Mouse (Mus musculus): ENCODE data around the gene Itgb1. TPM values are rescaled to one million over a fixed set of nuclear protein-coding genes. Genes with fewer than 3 reads are reported as not detected.

The Itgb1 gene
- total and polyA plus RNA-seq, 3 experiments, result 62.4 to 172 (median 127) TPM

DNA sequence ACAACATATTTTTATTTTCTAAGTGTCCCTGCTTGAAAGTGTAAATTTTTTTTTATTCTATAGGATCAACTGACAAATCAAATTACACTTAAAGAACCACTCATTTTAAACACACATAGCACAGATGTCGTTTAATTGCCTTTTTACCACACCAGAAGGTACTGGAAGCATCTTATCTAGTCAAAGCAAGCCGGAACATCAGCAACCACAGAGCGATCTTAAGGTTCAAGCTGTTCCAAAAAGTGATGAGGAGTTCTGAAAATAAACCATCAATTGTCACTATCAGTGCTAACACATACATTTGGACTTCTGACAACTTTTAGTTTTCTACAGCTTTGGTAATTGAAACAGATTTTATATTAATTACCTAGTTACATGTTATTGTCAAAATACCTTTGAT, 48.7 kb downstream of the Itgb1 start:
- Histone ChIP-seq H3K27me3 (replicated peaks) (no peaks in the 10 kb centered on the region), H3K4me2 (ENCODE audit: insufficient read depth, low read depth, poor library complexity, severe bottlenecking) (no peak overlapping the region), H3K79me2 (replicated peaks; ENCODE audit: control insufficient read depth, extremely low read depth, insufficient read depth, poor library complexity, severe bottlenecking) (no peaks in the 10 kb centered on the region), H3K4me1 (ENCODE audit: control insufficient read depth in 1 of 2, insufficient read depth in 2 of 2) (peaks cover 0 to 6% of the 10 kb centered on the region in 2 experiments; a peak in 1 of 4 replicates), H3K9me3 (replicated peaks; ENCODE audit: low read length) (no peaks in the 10 kb centered on the region), H3K4me3 (replicated peaks in 1 of 3; ENCODE audit: low read depth in 2 of 3, low read length in 2 of 3, poor library complexity in 1 of 3) (no peak overlapping the region), H3K36me3 (replicated peaks in 1 of 2; ENCODE audit: control insufficient read depth in 1 of 2, insufficient read depth in 1 of 2, low read length in 1 of 2) (peaks cover 16 to 69% of the 10 kb centered on the region in 2 experiments), H3K27ac (ENCODE audit: insufficient read depth, low read depth) (no peak overlapping the region), H3K9ac (ENCODE audit: insufficient read depth, low read depth) (no peak overlapping the region)
- in situ Hi-C loops (cut with MboI; ENCODE audit: low pct_ligation_motif_present, low pct_unique_long_range_greater_than_20kb, low sequenced_read_pairs), result no loop called here
- dilution Hi-C loops (cut with MboI; ENCODE audit: extremely low pct_ligation_motif_present, extremely low pct_unique_long_range_greater_than_20kb, low sequenced_read_pairs), result no loop called here
- DNase-seq (ENCODE audit: extremely low read depth), result no peak
- TF ChIP-seq ZC3H11A (IDR thresholded peaks at IDR 0.05; ENCODE audit: low read depth, low read length), result no peak
- TF ChIP-seq NRF1 (IDR thresholded peaks at IDR 0.05; ENCODE audit: low read depth, low read length), result no peak
- TF ChIP-seq BHLHE40 (IDR thresholded peaks at IDR 0.05; ENCODE audit: low read depth, low read length), result no peak

DNA sequence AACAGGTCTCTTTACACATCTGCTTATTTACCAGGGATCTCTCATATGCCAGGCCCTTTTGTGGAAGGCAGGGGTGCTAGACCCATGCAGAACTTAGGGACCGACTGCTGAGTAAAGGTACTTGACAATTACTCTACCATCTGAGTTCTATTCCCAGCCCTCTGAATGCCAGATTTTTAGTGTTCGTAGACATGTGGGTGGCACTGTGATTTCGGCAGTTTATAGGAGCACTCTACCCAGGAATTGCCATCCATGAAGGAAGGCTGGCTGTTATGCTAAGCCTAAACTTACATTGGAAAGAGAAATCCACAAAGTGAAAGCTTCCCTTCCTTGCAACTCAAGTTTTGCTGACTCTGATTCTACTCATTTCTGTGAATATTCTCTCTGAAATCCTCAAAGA, 50.2 kb downstream of the Itgb1 start:
- no peaks in the 10 kb centered on the region for H3K4me1 ChIP-seq (ENCODE audit: control insufficient read depth in 1 of 2, insufficient read depth in 2 of 2)
- DNase-seq (ENCODE audit: extremely low read depth), result no peak
- H3K4me2 ChIP-seq (ENCODE audit: insufficient read depth, low read depth, poor library complexity, severe bottlenecking), result no peak overlapping the region
- H3K79me2 ChIP-seq (replicated peaks; ENCODE audit: control insufficient read depth, extremely low read depth, insufficient read depth, poor library complexity, severe bottlenecking), result no peaks in the 10 kb centered on the region
- in situ Hi-C loops (cut with MboI; ENCODE audit: low pct_ligation_motif_present, low pct_unique_long_range_greater_than_20kb, low sequenced_read_pairs), result no loop called here
- no peak overlapping the region for H3K9ac ChIP-seq (ENCODE audit: insufficient read depth, low read depth)
- H3K36me3 ChIP-seq (replicated peaks in 1 of 2; ENCODE audit: control insufficient read depth in 1 of 2, insufficient read depth in 1 of 2, low read length in 1 of 2), result peaks cover 8 to 59% of the 10 kb centered on the region in 2 experiments
- no peak overlapping the region for H3K4me3 ChIP-seq (replicated peaks in 1 of 3; ENCODE audit: low read depth in 2 of 3, low read length in 2 of 3, poor library complexity in 1 of 3)
- H3K27me3 ChIP-seq (replicated peaks), result no peaks in the 10 kb centered on the region
- H3K27ac ChIP-seq (ENCODE audit: insufficient read depth, low read depth), result no peak overlapping the region
- dilution Hi-C loops (cut with MboI; ENCODE audit: extremely low pct_ligation_motif_present, extremely low pct_unique_long_range_greater_than_20kb, low sequenced_read_pairs), result no loop called here
- H3K9me3 ChIP-seq (replicated peaks; ENCODE audit: low read length), result no peaks in the 10 kb centered on the region
- no peak for TF ChIP-seq RAD21 (IDR thresholded peaks at IDR 0.05; ENCODE audit: low read depth, low read length)
- no peak for TF ChIP-seq POLR2AphosphoS2 (IDR thresholded peaks at IDR 0.05; ENCODE audit: low read depth, low read length)
- TF ChIP-seq USF2 (conservative IDR thresholded peaks at IDR 0.05; ENCODE audit: low read depth, low read length), result no peak
- TF ChIP-seq ZC3H11A (IDR thresholded peaks at IDR 0.05; ENCODE audit: low read depth, low read length), result no peak
- TF ChIP-seq TBP (conservative IDR thresholded peaks at IDR 0.05; ENCODE audit: low read depth, low read length), result no peak
- no peak for TF ChIP-seq UBTF (IDR thresholded peaks at IDR 0.05; ENCODE audit: low read depth, low read length)
- TF ChIP-seq PAX5 (IDR thresholded peaks at IDR 0.05; ENCODE audit: low read length), result no peak
- TF ChIP-seq CHD2 (IDR thresholded peaks at IDR 0.05; ENCODE audit: low read length), result no peak
- TF ChIP-seq POLR2A (IDR thresholded peaks at IDR 0.05; ENCODE audit: low read depth, low read length), result no peak
- no peak for TF ChIP-seq HCFC1 (IDR thresholded peaks at IDR 0.05; ENCODE audit: low read depth, low read length)
- no peak for TF ChIP-seq SMC3 (IDR thresholded peaks at IDR 0.05; ENCODE audit: low read depth, low read length)
- no peak for TF ChIP-seq MAZ (IDR thresholded peaks at IDR 0.05; ENCODE audit: low read depth, low read length)
- TF ChIP-seq MEF2A (IDR thresholded peaks at IDR 0.05; ENCODE audit: borderline replicate concordance, low read depth, low read length), result no peak
- no peak for TF ChIP-seq ETS1 (conservative IDR thresholded peaks at IDR 0.05; ENCODE audit: low read depth, low read length)
- no peak for TF ChIP-seq IRF4 (IDR thresholded peaks at IDR 0.05; ENCODE audit: low read depth, low read length)
- TF ChIP-seq MAX (IDR thresholded peaks at IDR 0.05; ENCODE audit: low read length), result no peak
- TF ChIP-seq MXI1 (IDR thresholded peaks at IDR 0.05; ENCODE audit: low read depth, low read length), result no peak
- TF ChIP-seq ZKSCAN1 (IDR thresholded peaks at IDR 0.05; ENCODE audit: borderline replicate concordance, low read depth, low read length), result no peak
- no peak for TF ChIP-seq JUND (conservative IDR thresholded peaks at IDR 0.05; ENCODE audit: low read depth, low read length)
- TF ChIP-seq MAFK (IDR thresholded peaks at IDR 0.05; ENCODE audit: insufficient replicate concordance, low read length), result no peak

Other genes starting within 250 kb of the Itgb1 start
- gene Gm3952, start 113.0 kb downstream of the Itgb1 start, total RNA-seq (2012; rRNA removed), result not detected in 2 replicates
- gene Gm3952, start 113.0 kb downstream of the Itgb1 start, total RNA-seq (2014; rRNA removed), result not detected in 2 replicates
- not detected in 2 replicates for gene Gm3952, start 113.0 kb downstream of the Itgb1 start, polyA plus RNA-seq (2012; ENCODE audit: insufficient read length, low read depth)

All from CH12.LX (cell line).